Mouse (Mus musculus) adrenal gland, postnatal 4 days (tissue): ENCODE measurements around the gene H2-Aa. TPM values are rescaled to one million over a fixed set of nuclear protein-coding genes. Genes with fewer than 3 reads are reported as not detected.

Experiments
- DNase-seq, 2 experiments: peaks; one replicate each; pipeline ENCODE4 v3.0.0; 2021 to 2022; ENCODE audit warnings: low spot score in 2 of 2, mixed read lengths in 2 of 2
- total RNA-seq, 2 experiments: library from RNA; stranded (reverse); gene quantifications; 2 replicates each; pipeline ENCODE4 v1.2.3; 2021

H2-Aa gene
- total RNA-seq, 2 experiments from 2014 or later: 9.1 to 15.9 TPM

- DNase-seq: no peak
Measured at GRCm38 (mm10) chr17:34300691-34301566, 13.3 kb upstream of the H2-Aa start.

GRCm38 (mm10) chr17:34300071-34300470, 12.4 kb upstream of the H2-Aa start:
- DNase-seq: no peak

GRCm38 (mm10) chr17:34299356-34299755, 11.7 kb upstream of the H2-Aa start:
- DNase-seq: no peak

- DNase-seq: no peak
Measured at GRCm38 (mm10) chr17:34295891-34296794, 8.5 kb upstream of the H2-Aa start.

- DNase-seq: no peak
Measured at GRCm38 (mm10) chr17:34295307-34295706, 7.7 kb upstream of the H2-Aa start.

- DNase-seq: no peak
Measured at GRCm38 (mm10) chr17:34294249-34294648, 6.6 kb upstream of the H2-Aa start.

DNA sequence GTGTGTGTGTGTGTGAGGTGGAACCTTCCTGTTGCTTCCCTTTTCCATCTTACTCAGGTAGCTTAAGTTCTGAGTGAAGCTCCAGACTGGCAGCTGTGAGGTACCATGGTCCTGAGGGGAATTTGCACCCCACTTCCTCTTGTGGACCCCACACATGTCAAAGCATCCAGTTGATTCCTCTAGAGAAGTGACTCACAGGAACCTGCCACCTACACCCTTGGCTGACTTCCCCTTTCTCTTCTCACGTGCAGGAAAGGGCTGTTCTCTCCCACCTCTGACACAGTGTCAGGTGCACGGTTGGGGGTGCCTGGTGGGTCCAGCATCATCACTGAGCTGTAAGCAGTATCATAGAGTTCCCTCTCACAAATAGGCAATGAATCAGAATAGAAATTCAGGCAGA, 5.9 kb upstream of the H2-Aa start:
- DNase-seq: no peak

DNA sequence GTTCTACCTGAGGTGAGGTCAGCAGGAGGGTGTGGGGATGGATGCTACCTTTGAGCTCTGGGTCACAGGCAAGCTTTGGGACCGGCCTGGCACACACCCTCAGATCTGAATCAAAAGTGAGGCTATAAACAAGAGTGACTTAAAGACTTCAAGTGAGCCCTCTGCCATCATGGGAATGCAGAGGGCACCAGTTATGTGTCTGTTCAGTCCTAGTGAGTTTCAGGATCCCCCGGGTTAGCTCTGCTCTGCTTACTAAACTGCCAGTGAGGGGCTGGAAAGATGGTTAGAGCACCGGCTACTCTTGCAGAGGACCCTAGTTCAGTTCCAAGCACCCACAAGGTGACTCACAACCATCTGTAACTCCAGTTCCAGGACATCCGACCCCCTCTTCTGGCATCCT, 4.9 kb upstream of the H2-Aa start:
- DNase-seq: no peak

- peak; percentile 40 to 49 for DNase-seq
Measured at GRCm38 (mm10) chr17:34291609-34292008, 4.0 kb upstream of the H2-Aa start.

GRCm38 (mm10) chr17:34288131-34288530, 508 bp upstream of the H2-Aa start:
- no peak for DNase-seq

- DNase-seq: no peak
Measured at GRCm38 (mm10) chr17:34286999-34287398, 624 bp downstream of the H2-Aa start.

- no peak for DNase-seq
Measured at GRCm38 (mm10) chr17:34286501-34286900, 1.1 kb downstream of the H2-Aa start.

DNA sequence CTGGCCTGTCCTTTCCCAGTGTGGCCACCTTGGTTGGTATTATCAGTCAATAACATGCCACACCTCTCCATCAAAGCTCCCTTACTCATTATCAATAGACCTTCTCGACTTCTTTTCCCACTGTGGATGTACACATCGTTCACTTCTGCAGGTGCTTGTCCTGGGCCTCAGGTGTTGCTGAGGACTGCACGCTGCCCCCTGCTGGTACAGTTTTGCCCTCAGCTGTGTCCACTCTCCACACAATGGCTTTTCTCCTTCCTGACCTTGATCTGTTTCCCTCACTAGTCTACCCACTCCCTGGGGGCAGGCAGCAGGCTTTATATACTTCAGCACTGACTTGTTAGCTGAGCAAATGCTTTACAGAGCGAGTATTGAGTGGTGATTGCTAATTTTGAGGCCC, 1.8 kb downstream of the H2-Aa start:
- no peak for DNase-seq

GRCm38 (mm10) chr17:34285371-34285770, 2.3 kb downstream of the H2-Aa start:
- no peak for DNase-seq

GRCm38 (mm10) chr17:34281836-34282235, 5.8 kb downstream of the H2-Aa start:
- no peak for DNase-seq

GRCm38 (mm10) chr17:34280499-34281038, 7.1 kb downstream of the H2-Aa start:
- DNase-seq: no peak

DNA sequence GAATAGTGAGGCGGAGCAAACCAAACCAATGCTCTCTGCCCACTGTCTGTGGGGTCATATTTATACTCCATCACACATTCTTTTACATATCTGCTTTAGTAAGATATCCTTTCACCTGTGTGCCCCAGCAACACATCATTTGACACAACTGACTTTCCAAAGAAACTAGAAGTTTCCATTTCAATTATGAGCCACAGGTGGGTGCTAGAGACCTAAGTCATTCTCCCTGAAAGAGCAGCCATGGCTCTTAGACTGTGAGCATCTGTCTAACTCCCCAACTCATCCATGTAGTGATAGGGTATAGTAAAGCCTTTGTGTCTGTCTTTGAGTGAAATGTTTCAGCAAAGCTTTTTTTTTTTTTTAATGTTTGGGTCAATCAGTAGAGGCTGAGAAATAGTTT, 15.5 kb downstream of the H2-Aa start:
- DNase-seq: no peak

GRCm38 (mm10) chr17:34270940-34271339, 16.7 kb downstream of the H2-Aa start:
- DNase-seq: no peak

DNA sequence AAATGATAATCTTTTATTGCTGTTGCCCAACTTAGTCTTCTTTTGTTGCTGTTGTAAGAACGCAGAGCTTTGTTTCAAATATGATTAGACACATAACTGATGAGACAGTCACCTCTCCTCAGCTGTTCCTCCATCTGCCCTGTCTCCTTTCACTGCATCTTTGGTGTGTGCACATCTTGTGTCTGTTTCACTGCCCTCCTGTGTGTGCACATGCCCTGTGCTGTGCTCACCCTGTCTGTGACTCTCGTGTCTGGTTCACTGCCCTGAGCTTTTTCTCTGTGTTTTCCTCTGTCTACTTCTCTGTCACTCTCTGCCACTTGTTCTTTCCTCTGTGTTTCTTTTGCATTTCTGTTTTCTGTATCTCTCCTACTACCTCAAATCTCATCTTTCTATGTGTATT, 17.4 kb downstream of the H2-Aa start:
- no peak for DNase-seq

- no peak for DNase-seq
Measured at GRCm38 (mm10) chr17:34269817-34270216, 17.8 kb downstream of the H2-Aa start.

DNA sequence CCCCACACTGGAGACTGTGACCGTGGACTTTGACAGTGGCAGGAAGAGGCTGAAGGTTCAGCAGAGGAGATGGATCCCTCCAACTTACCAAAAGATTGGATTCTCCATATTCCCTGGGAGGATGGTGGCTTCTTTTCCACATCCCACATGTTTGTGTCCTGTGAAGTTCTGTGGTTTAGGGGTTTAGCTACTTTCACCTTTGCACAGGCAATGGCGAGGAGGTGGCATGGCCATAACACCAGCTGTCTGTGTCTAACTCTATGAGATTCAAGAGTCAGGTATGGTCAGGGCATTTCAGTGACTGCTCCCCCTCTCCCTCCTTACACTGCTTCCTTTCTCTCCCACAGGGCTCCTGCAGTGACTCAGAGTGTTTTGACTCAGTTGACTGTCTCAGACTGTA, 18.9 kb downstream of the H2-Aa start:
- no peak for DNase-seq

DNA sequence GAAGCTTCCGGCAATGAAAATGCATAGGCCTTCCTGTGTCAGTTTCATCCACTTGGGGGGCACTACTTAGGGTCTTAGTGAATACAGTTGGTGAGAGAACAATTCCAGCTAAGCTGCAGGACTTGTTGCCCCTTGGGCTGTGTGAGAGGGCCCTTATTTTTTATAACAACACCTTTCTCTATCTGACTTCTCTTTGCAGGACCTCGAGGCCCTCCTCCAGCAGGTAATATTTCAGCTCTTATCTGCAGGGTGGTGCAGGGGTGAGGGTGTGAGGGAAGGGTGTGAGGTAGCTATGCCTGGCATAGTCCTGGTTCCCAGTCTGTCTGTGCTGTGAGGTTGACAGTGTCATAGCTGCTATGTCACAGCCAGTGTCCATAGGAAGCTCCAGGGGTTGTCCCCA, 19.4 kb downstream of the H2-Aa start:
- no peak for DNase-seq
